Mouse (Mus musculus) liver, embryonic 16.5 days (tissue): ENCODE results near the gene Map3k6. TPM values are rescaled to one million over a fixed set of nuclear protein-coding genes. Genes with fewer than 3 reads are reported as not detected.

ENCODE experiments used
- ATAC-seq: fragments of 200-750 bp; cut with Nextera tagmentation; 2 replicates; pipeline ENCODE4 v1.8.0; 2017; ENCODE audit warnings: low read depth, mild to moderate bottlenecking, moderate number of reproducible peaks, moderate library complexity
- H3K27ac ChIP-seq: fragments of 300-500 bp; sonication (generic); 2 replicates; pipeline ENCODE4 v1.5.1; 2014; ENCODE audit warnings: mild to moderate bottlenecking, low read length
- H3K27me3 ChIP-seq: fragments of 300-500 bp; sonication (generic); 2 replicates; pipeline ENCODE4 v1.6.1; 2014; ENCODE audit warnings: low read depth, low read length, mixed read lengths; ENCODE audit not compliant: control insufficient read depth, insufficient read depth
- H3K36me3 ChIP-seq: fragments of 300-500 bp; sonication (generic); 2 replicates; pipeline ENCODE4 v1.6.1; 2014; ENCODE audit warnings: mild to moderate bottlenecking; ENCODE audit not compliant: control insufficient read depth, insufficient read depth
- H3K4me1 ChIP-seq: fragments of 300-500 bp; sonication (generic); 2 replicates; pipeline ENCODE4 v1.6.1; 2014; ENCODE audit warnings: low read depth, low read length, mixed read lengths; ENCODE audit not compliant: control insufficient read depth
- H3K4me2 ChIP-seq: fragments of 300-500 bp; sonication (generic); 2 replicates; pipeline ENCODE4 v1.6.1; 2014; ENCODE audit warnings: low read depth, low read length, mixed read lengths
- H3K4me3 ChIP-seq: fragments of 300-500 bp; sonication (generic); 2 replicates; pipeline ENCODE4 v1.5.1; 2014; ENCODE audit warnings: low read depth, mild to moderate bottlenecking, low read length
- H3K9ac ChIP-seq: fragments of 300-500 bp; sonication (generic); 2 replicates; pipeline ENCODE4 v1.6.1; 2014; ENCODE audit warnings: low read depth, low read length
- H3K9me3 ChIP-seq: fragments of 300-500 bp; sonication (generic); replicated peaks from 2 replicates; pipeline ENCODE4 v1.6.1; 2016; ENCODE audit warnings: low read length; ENCODE audit not compliant: control insufficient read depth
- WGBS: fragments of 180-500 bp; shearing (Covaris S2); extraction: QIAGEN DNeasy Blood & Tissue Kit; methylation state at CpG from one replicate; pipeline ENCODE4 v1.1.7; 2014; ENCODE audit not compliant: insufficient replicate concordance; 5-methylcytosine and 5-hydroxymethylcytosine counted together
- polyA plus RNA-seq: library from polyadenylated mRNA; unstranded; fragments of >200 nt; fragmentation: Nextera tagmentation; extraction: Ambion mirVana; gene quantifications from 2 replicates; pipeline ENCODE4 v1.2.1, GENCODE M21; 2015

Gene Map3k6
- polyA plus RNA-seq, 1 experiment from 2014 or later: 3.0 TPM

DNA sequence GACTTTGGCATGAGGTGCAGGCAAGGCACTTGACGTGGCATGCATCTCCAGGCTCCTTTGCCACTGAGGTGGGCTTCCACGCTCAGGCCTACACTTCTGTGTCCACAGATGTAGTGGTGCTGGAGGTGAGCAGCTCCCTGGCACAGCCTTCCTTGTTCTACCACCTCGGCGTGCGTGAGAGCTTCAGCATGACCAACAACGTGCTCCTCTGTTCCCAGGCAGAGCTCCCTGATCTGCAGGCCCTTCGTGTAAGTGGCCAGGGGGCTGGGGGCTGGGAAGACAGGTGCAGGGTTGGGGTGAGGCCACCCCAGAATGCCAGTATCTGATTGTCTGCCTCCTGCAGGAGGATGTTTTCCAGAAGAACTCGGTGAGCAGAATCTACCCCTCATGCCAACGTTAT is 2.1 kb downstream of the Map3k6 start:
- Histone ChIP-seq H3K36me3 (no peaks in the 10 kb centered on the region), H3K27me3 (peaks cover 5% of the 10 kb centered on the region), H3K9ac (no peak overlapping the region), H3K27ac (no peak overlapping the region), H3K4me3 (no peak overlapping the region), H3K9me3 (no peaks in the 10 kb centered on the region), H3K4me1 (peaks cover 56% of the 10 kb centered on the region), H3K4me2 (no peak overlapping the region)
- 73% methylated on average over 9 of the region's 9 CpGs for WGBS
- no peak for ATAC-seq

DNA sequence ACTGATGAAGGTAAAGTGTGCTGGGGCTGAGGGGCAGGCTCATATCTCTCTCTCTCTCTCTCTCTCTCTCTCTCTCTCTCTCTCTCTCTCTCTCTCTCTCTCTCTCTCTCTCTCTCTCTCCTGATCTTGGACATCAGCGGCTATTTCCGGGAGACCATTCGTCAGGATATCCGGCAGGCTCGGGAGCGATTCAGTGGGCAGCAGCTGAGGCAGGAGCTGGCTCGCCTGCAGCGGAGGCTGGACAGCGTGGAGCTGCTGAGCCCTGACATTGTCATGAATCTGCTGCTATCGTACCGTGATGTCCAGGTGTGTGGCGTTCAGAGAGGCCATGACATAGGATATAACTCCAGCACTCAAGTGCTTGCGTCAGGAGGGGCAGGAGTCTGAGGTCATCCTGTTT is 2.9 kb downstream of the Map3k6 start:
- Histone ChIP-seq H3K36me3 (no peaks in the 10 kb centered on the region), H3K9ac (no peak overlapping the region), H3K4me1 (peaks cover 57% of the 10 kb centered on the region), H3K27ac (no peak overlapping the region), H3K9me3 (no peaks in the 10 kb centered on the region), H3K4me3 (no peak overlapping the region), H3K27me3 (peaks cover 7% of the 10 kb centered on the region), H3K4me2 (no peak overlapping the region)
- 60% methylated on average over 13 of the region's 13 CpGs for WGBS
- ATAC-seq: no peak

DNA sequence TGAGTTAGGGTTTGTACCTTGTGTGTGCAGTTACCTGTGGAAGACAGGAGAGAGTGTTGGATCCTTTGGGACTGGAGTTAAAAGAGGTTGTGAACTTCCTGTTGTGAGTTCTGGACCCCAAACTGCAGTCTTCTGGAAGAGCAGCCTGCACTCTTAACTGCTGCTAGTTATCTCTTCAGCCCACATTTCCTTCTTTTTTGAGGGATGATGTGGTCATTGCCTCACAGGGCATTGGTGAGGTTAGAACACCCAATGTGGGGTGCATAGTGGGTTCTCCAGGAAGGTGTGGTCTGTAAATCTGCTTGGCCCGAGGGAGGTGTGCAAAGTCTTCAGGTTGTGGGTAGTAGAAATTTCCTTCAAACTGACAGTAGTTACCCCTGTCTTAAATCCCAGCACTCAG is 3.7 kb downstream of the Map3k6 start:
- H3K27ac ChIP-seq: no peak overlapping the region

DNA sequence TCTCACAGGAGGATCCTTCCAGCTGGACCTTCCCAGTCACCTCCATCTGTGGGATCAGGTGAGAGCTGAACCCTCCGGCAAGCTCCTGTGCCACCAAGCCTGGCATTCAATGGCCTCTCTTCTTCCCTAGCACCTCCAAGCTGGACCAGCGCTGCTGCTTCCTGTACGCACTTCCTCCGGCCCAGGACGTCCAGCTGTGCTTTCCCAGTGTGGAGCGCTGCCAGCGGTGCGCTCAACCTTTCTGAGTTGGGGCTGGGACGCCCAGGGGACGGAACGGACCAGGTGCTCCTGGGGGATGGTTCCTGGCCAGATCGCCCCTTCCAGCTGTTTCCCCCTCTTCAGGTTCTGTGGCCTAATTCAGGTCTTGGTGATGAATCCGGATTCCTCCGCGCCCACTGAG is 6.5 kb downstream of the Map3k6 start:
- H3K36me3 ChIP-seq: no peaks in the 10 kb centered on the region
- ATAC-seq: no peak
- WGBS: 62% methylated on average over 15 of the region's 15 CpGs
- peak overlapping the region; percentile 58 for H3K4me2 ChIP-seq
- H3K27ac ChIP-seq: peak overlapping the region; percentile 90
- peaks cover 29% of the 10 kb centered on the region for H3K27me3 ChIP-seq
- peaks cover 55% of the 10 kb centered on the region for H3K4me1 ChIP-seq
- 0 out of 2 replicates have a peak overlapping the region, but pooled peaks have one; percentile 30 for H3K9ac ChIP-seq
- no peaks in the 10 kb centered on the region for H3K9me3 ChIP-seq
- no peak overlapping the region for H3K4me3 ChIP-seq

More for the DNA sequence above, 3.7 kb downstream of the Map3k6 start:
- no peaks in the 10 kb centered on the region for H3K36me3 ChIP-seq
- WGBS: 8% methylated on average over 1 of the region's 1 CpGs
- no peak overlapping the region for H3K4me3 ChIP-seq
- no peak overlapping the region for H3K9ac ChIP-seq
- no peak overlapping the region for H3K4me2 ChIP-seq
- H3K27me3 ChIP-seq: peaks cover 8% of the 10 kb centered on the region
- ATAC-seq: no peak
- no peaks in the 10 kb centered on the region for H3K9me3 ChIP-seq
- peaks cover 58% of the 10 kb centered on the region for H3K4me1 ChIP-seq

DNA sequence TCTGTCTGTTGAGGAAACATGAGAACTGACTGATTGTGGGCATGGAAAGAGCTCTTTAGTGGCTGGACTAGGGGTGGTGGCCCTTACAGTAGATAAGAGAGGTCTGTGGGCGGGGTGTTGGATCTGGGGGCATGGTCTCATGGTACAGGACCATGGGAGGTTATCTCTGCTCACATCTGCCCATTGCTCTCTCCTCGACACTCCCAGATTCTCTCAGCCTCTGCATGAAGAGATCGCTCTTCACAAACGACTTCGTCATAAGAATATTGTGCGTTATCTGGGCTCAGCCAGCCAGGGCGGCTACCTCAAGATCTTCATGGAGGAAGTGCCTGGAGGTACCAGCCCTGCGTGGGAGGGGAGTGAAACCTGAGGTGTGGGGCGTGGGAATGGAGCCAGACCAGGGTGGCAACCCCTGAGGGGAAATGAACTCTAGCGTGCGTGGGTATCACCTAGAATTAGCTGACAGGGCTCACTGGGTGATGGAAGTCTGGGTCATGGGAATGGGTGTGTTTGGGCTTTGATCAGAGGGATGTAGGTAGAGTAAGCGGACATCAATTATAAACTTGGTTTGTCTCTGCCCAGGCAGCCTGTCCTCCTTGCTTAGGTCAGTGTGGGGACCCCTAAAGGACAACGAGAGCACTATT is 7.3 kb downstream of the Map3k6 start:
- peak overlapping the region; percentile 38 for H3K4me3 ChIP-seq
- H3K27ac ChIP-seq: peak overlapping the region; percentile 90
- 20% methylated on average over 13 of the region's 13 CpGs for WGBS
- peak; percentile 93 for ATAC-seq
- peak overlapping the region; percentile 58 for H3K4me2 ChIP-seq
- H3K4me1 ChIP-seq: peaks cover 50% of the 10 kb centered on the region
- peaks cover 28% of the 10 kb centered on the region for H3K27me3 ChIP-seq
- H3K9me3 ChIP-seq: no peaks in the 10 kb centered on the region
- H3K9ac ChIP-seq: peak overlapping the region; percentile 44
- no peaks in the 10 kb centered on the region for H3K36me3 ChIP-seq

DNA sequence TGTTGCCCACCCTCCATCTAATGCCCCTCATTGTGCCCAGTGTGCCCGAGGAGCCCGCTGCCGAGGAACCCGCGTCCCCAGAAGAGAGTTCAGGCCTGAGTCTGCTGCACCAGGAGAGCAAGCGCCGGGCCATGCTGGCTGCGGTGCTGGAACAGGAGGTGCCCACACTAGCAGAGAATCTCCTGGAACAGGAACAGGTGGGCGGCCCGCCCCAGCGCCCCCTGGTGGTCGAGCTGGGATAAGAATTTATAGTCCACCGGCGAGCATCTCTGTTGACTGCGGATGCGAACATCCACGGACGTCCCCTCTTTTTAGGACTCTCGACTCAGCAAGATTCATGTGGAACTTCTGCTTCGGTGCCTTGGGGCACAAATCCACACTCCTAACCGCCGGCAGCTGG is 10.0 kb downstream of the Map3k6 start:
- no peaks in the 10 kb centered on the region for H3K9me3 ChIP-seq
- H3K4me3 ChIP-seq: peak overlapping the region; percentile 13; the same call in 1 of the 2 replicates
- ATAC-seq: no peak
- H3K9ac ChIP-seq: no peak overlapping the region
- no peaks in the 10 kb centered on the region for H3K36me3 ChIP-seq
- H3K4me2 ChIP-seq: peak overlapping the region; percentile 28
- 8% methylated on average over 22 of the region's 22 CpGs for WGBS
- H3K27me3 ChIP-seq: peaks cover 28% of the 10 kb centered on the region
- no peak overlapping the region for H3K27ac ChIP-seq
- H3K4me1 ChIP-seq: peaks cover 36% of the 10 kb centered on the region

DNA sequence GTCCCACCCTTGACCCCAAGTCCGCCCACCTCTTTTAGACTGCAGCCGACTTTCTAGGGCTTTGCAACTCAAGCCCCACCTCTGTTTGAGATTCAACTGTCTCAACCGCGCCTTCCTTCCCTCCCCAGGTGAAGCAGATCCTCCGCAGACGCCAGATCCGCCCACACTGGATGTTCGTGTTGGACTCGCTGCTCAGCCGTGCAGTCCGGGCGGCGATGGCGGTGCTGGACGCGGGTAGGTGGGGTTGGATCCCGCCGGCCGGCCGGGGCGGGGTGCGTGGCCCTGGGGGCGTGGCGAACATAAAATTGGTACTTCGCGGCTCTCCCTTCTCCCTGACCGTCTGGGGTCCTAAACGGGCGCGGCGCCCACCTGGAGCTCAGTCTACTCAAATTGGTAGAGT is 10.6 kb downstream of the Map3k6 start:
- no peak overlapping the region for H3K27ac ChIP-seq
- H3K4me3 ChIP-seq: no peak overlapping the region
- H3K27me3 ChIP-seq: peaks cover 30% of the 10 kb centered on the region
- H3K36me3 ChIP-seq: no peaks in the 10 kb centered on the region
- ATAC-seq: no peak
- H3K9ac ChIP-seq: no peak overlapping the region
- H3K4me2 ChIP-seq: peak overlapping the region; percentile 28
- H3K4me1 ChIP-seq: peaks cover 36% of the 10 kb centered on the region
- no peaks in the 10 kb centered on the region for H3K9me3 ChIP-seq
- WGBS: 38% methylated on average over 31 of the region's 31 CpGs

DNA sequence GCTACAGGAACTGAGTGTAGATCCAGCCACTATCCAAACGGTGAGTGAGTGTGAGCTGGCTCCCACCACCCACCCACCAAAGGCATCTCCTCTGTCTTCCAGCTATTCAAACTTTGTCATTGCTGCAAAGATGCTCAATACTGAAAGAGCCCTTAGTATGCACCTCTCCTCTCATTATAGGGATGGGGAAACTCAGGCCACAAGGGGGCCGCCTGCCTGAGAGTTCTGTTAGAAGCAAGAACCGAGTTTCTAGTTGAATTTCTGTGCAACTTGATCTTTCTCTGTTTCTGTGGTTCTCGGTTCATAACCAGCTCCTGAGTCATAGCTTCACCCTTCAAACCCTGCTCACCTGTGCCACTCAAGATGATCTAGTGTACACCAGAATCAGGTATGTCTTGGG is 11.5 kb downstream of the Map3k6 start:
- Histone ChIP-seq H3K36me3 (no peaks in the 10 kb centered on the region), H3K4me2 (no peak overlapping the region), H3K27me3 (peaks cover 39% of the 10 kb centered on the region), H3K9me3 (no peaks in the 10 kb centered on the region), H3K4me1 (peaks cover 31% of the 10 kb centered on the region), H3K9ac (no peak overlapping the region), H3K27ac (no peak overlapping the region), H3K4me3 (no peak overlapping the region)
- 61% methylated on average over 4 of the region's 4 CpGs for WGBS
- ATAC-seq: no peak

DNA sequence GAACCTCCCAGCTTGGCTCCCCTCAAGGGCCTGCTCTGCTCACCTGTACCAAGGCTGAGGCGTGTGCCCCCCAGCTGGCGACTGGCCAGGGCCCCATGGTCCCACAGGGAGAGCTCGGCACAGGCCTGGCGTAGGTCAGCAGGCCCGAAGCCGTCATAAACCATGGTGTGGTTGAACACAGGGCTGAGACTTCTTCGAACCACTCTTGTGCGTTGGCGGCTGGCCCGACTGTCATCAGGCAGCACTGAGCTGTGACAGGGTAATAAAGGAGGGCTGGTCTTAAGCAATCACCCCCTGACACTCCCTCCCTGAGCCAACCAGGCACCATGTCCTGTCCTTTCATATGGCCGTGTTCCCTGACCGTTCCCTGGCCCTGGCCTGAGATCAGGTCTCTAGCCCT is 12.8 kb downstream of the Map3k6 start:
- Histone ChIP-seq H3K27me3 (peaks cover 36% of the 10 kb centered on the region), H3K4me3 (no peak overlapping the region), H3K4me2 (no peak overlapping the region), H3K36me3 (no peaks in the 10 kb centered on the region), H3K27ac (no peak overlapping the region), H3K4me1 (peaks cover 21% of the 10 kb centered on the region), H3K9me3 (no peaks in the 10 kb centered on the region), H3K9ac (no peak overlapping the region)
- 75% methylated on average over 12 of the region's 12 CpGs for WGBS
- no peak for ATAC-seq
